Mouse (Mus musculus) hematopoietic stem cell, adult 5-6 weeks (primary cell): Measurements from ENCODE around the gene Dpf3. TPM values are rescaled to one million over a fixed set of nuclear protein-coding genes. Genes with fewer than 3 reads are reported as not detected.

Experiments used
- ATAC-seq, 2 experiments: fragments of 125-278 bp in 1 of 2; replicated peaks in 1 of 2; 2 replicates each; pipeline ENCODE4 v1.8.0; 2016 to 2017; ENCODE audit warnings: inconsistent platforms in 2 of 2, mild to moderate bottlenecking in 2 of 2, moderate number of reproducible peaks in 2 of 2, low read depth in 1 of 2, moderate TSS enrichment in 1 of 2; ENCODE audit not compliant: low FRiP score in 2 of 2, poor library complexity in 2 of 2, severe bottlenecking in 2 of 2, insufficient read depth in 1 of 2, low TSS enrichment in 1 of 2
- total RNA-seq: library from RNA; stranded (forward); fragments of 172-1452, 232-1000 nt; gene quantifications from 2 replicates; pipeline ENCODE4 v1.2.3, GENCODE M21; 2017

The Dpf3 gene
- total RNA-seq, 1 experiment from 2014 or later = 3.9 TPM

DNA sequence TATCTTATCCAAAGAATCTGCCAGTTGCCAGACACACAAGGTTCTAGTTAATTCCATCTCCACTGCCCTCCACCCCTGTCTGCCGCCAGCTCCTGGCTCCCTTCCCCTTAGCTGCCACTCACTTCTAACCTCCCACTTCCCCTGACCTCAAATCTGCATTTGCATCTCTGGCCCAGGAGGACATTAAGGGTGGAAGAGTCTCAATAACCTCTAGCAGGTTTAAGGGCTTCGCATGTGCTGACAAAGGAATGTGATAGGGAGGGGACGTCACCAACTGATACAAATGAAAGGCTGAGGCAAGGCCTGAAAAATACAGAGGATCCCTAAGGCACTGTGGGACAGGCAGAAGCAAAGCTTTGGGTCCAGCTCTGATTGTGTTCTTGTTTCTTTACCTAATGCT lies 100.0 kb downstream of the Dpf3 start:
- peak in 1 of 2 experiments; percentile 40; a peak in 2 of 4 replicates for ATAC-seq

DNA sequence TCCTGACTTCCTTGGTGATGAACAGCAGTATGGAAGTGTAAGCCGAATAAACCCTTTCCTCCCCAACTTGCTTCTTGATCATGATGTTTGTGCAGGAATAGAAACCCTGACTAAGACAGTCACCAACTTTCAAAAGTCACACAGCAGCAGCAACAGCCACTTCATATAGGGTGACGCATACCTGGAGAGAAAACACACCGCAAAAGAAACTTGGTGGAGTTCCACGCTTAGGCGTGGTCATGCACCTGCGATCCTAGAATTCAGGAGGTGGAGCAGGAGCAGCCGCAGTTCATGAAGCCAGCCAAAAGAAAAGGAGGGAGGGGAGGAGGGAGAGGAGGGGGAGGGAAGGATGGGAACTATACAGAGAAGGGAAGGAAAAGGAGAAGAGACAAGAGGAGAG lies 106.4 kb downstream of the Dpf3 start:
- ATAC-seq = no peak

DNA sequence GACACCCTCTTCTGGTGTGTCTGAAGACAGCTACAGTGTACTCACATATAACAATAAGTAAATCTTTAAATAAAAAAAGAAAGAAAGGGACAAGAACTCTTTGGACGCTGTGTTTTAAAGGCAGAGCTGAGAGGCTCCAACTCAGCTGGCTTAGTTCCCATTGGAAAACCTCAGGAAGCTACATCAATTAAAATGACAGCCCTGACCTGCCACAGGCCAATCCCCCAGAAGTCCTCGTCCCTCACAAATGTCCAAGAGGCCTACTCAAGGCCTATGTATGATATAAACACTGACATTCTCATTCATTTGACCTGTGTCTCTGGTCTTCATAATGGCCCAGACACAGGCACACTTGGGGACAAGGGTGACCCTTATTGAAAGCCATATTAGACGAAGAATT lies 107.5 kb downstream of the Dpf3 start:
- ATAC-seq = no peak

DNA sequence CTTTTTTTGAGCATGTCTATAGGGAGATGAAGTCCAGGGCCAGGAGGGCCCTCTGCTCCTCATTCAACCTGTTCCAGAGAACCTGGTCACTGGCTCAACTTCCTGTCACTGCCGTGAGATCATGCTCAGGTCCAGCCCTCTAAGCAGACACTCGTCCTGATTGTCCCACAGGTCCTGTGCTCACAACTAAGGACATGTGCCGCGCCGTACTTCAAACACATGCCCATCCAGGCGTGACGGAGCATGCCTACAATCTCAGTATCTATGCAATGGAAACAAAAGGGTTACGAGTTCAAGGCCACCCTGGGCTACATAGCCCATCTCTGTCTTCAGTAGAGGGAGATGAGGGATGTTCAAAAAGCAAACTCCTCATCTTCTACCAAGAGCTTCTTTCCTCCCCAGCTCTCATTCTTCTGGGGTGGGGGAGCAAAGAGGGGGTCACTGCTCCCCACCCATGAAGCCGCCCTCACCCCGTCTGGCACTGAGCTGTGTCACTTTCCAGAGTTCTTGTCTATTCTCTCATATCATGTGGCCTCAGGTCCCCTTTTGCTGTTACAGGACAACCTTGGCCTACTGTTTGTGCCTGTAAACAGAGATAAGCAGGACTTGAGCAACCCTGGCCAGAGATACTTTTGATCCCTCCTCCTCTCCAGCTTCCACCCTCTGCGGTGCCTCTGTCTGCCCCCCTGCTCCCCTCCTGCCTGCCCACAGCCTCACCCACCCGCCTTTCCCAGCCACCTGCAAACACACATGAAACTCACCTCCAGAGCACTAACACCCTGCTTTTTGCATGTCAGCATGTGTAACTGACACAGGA lies 112.3 kb downstream of the Dpf3 start:
- peak; percentile 81 to 82 for ATAC-seq

GRCm38 (mm10) chr12:83373081-83373480 lies 114.4 kb downstream of the Dpf3 start:
- no peak for ATAC-seq

DNA sequence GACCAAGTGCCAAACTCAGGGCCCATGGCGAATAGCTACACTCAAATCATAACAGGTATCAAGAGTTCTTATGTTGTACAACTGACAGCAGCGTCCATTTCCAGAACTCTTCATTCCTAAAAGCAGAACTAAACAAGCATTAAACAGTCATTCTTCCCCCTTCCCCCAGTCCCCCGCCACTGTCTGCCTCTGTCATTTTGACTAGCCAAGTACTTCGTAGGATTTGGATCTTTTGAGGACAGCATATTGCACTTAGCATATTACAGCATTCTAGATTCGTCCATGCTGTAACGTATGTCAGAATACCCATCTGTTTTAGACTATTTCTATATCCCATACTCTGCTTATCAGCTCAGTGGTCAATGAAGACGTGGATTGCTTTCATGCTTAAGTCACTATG lies 115.2 kb downstream of the Dpf3 start:
- no peak for ATAC-seq

- ATAC-seq = no peak; a peak in 2 of 4 replicates
These were observed 117.3 kb downstream of the Dpf3 start for GRCm38 (mm10) chr12:83370221-83370620.

GRCm38 (mm10) chr12:83369416-83369815 lies 118.1 kb downstream of the Dpf3 start:
- no peak for ATAC-seq

- no peak for ATAC-seq
These were observed 120.0 kb downstream of the Dpf3 start for GRCm38 (mm10) chr12:83367486-83367885.

DNA sequence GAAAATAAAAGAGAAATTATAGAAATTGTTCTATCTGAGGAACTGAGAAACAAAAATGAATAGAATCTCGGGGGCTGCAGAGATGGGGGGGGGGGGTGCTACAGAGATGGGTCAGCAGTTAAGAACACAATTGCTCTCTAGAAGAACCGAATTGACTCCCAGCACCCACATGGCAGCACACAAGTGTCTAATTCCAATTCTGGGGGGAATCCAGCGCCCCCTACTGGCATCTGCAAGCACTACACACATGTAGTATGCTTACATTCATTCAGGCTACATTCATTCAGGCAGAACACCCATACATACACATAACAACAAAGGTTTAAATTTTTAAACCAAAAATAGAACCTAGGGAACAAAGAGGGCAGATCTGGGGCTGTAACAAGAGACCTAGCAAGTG lies 122.7 kb downstream of the Dpf3 start:
- no peak for ATAC-seq

- ATAC-seq = no peak
These were observed 125.7 kb downstream of the Dpf3 start for GRCm38 (mm10) chr12:83361801-83362200.

DNA sequence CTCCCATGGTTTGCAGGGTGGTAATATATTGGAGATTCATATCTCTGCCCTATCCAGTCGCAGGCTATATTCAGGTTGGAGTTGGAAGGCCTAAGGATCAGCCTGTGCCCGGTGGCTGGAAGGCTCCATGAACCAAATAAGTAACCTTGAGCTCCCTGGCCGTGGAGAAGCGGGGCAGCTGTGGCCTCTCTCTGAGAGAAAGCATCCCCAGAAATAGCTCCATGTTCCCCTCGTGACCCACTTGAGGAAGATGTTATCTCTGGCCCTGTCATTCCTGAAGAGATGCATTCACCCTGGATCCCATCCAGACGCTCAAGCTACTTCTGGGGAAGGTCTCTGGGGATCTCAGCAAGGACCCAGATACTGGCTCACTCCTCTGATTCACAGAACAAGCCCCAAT lies 134.9 kb downstream of the Dpf3 start:
- no peak for ATAC-seq

- ATAC-seq = no peak
These were observed 137.8 kb downstream of the Dpf3 start for GRCm38 (mm10) chr12:83349736-83350135.

DNA sequence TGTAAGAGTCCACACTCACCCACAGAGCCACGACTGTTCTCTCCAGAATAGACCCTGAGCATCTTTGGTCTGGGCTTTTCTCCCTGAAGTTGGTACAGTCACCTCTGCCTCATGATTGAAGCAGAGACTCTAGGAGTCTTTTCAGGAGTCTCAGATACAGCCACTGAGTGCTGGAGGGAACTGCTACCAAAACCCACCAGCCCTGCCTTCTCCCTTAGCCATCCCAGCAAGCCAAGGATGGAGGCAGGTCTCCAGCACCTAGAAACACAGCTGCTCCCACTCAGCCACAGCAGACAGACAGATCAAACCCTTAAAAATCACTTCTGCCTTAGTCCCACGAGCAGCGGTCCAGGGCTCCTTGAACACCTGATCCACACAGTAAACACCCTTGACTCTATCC lies 139.3 kb downstream of the Dpf3 start:
- ATAC-seq = no peak

DNA sequence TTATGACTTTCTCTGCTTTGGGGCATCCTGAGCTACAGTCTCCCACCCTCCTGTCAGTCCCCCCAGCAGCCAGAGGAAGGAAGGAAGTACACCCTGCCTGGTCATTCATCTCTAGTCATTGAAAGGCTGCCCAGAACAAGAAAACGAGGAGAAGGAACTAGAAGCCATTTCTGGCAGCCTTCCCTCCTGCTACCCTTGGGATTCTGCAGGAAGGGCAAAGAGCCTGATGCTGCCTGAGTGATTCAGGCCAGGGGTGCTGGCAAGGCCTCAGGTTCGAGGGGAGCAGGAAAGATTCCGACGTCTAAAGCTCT lies 144.7 kb downstream of the Dpf3 start:
- no peak for ATAC-seq

DNA sequence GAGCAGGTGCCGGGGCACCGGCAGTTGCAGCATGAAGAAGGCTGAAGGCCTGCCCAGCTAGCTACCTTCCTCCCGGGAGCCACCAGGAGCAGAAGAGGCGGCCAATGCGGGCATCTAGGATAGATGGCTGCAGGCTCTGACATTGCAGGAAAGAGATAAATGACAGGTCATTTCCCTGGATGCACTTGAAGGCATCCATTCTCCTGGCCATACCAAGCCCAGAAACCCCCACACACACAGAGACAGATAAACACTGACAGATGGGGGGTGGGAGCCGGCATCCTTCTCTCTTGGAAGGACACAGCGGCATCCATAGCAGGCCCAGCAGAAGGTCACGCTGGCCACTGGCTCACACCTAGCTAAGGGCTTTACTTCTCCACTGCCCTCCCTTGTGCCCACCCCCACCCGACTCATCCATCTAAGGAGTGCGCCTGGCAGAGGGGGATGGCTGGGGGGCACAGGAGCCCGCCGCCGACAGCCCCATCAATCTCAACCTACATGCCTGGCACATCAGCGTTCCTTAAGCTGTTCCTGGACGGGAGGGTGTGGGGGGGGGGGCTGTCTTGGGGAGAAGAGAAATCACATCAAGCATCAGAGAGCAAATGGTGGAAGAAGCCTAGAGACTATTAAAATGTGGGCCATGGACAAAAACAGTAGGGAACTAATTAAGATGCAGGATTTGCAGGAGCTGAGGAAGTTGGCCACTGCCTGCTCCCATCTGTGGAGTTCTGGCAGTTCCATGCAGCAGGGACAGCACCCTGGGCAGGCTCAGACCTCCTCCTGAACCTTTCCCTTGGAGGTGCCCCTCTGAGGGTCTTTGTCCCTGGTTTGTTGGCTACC lies 145.3 kb downstream of the Dpf3 start:
- no peak for ATAC-seq

DNA sequence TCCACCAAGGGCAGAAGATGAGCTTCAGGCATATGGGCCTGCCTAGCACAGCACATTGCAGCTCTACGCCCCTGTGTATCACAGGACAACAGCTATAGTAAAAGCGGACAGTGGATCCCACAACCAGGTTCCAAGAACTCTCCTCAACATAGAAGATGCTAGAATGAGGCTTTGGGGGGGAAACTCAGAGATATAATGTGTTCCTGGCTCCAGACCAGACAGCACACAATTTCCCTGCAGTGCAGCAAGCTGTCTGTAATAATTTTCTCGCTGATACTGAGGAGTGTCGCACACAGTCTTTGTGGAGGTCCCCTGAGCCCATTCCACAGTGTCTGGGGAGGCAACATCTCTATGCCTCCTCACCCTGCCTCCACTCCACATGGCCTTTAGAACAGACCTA lies 146.6 kb downstream of the Dpf3 start:
- ATAC-seq = no peak

DNA sequence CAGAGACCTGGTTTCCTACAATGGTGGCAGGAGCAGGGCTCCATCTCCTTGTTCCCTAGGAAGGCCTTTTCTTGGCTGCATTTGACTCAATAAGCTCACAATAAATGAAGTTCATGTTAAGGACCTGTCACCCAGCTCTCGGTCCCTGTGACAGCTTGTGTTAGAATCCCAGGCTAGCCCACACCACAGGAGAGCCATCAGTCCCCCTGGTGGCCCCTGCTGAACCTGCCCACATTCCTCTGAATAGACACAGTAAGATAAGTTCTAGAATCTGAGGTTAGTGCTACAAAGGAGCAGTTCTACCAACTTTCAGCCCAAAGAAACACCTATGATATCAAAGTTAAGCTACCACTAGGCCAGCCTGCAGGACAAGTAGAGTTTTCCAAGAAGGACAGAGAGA lies 149.2 kb downstream of the Dpf3 start:
- no peak for ATAC-seq

DNA sequence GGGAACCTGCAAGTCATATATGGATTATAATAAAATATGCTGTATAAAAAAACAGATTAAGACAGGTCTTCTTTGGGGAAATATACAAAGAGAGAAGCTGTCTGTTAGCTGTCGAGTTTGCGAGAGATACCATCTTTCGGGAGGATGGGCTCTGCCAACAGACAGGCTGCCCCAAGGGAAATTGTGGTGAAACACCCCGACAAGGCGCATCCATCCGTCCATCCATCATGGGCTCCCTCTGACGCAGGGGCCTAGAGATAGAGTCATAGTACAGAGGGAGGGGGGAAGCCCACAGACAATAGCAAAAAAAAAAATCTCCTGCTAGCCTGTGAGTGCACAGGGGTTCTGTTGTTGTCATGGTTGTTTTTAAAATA lies 149.8 kb downstream of the Dpf3 start:
- ATAC-seq = no peak
